Mouse (Mus musculus): Measurements from ENCODE around the gene Otulin. TPM values are rescaled to one million over a fixed set of nuclear protein-coding genes. Genes with fewer than 3 reads are reported as not detected.
A peak's percentile ranks its signal among the peaks of the same experiment; 100 is the strongest.

Otulin gene
- polyA plus RNA-seq, 1 experiment from 2014 or later, result 12.3 TPM

DNA sequence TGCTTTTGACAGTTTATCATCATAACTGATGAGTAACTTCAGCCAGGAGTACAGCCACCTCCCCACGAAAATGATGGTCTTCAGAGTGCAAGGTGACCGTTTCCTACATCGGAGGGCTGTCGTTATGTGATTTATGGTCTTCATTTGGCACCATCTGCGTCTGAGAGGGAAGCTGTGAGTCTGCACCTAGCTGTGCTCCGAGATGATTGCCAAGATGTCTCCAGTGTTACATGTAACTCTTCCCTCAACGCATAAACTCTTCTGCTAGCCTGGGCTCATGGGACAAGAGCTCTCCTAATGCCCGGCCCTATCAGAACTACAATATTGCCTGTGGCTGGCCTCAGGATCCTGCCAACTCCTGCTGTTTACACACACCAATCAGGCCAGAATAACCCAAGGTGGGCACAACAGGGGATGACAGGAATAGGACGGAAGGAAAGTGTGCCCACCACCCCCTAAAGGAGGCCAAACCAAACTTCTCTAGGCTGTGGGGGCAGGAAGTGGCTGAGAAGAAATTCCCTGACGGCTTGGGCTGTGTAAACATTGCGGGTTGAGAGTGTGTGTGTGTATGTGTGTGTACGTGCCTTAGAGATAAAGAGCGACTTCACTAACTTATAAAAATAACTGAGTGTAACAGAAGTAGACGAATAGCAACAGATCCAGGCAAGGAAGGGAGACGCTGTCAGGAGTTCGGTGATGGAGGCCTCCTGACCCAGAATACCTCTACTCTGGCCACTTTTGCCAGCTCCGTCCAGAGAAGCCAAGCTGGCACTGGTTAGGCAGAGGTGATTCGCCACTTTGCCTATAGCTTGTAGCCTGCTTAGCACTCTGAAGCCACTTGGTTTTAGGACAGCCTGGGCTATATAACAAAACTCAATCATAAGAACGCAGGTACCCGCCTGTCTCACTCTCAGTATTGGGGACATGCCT lies 126.4 kb downstream of the Otulin start:
- peaks cover 5% of the 10 kb centered on the region for H3K4me1 ChIP-seq (ENCODE audit: control insufficient read depth, insufficient read depth, low read depth, low read length)
- H3K27ac ChIP-seq (ENCODE audit: low read depth, low read length), result no peak overlapping the region; the same call in 1 of the 2 replicates
- 78% methylated on average over 20 of the region's 20 CpGs for WGBS
- H3K4me2 ChIP-seq (ENCODE audit: low read length), result no peak overlapping the region
- peak; percentile 31; the same call in 1 of the 2 replicates for ATAC-seq
- no peaks in the 10 kb centered on the region for H3K36me3 ChIP-seq (ENCODE audit: control insufficient read depth, insufficient read depth, low read length)
- H3K9ac ChIP-seq (ENCODE audit: low read depth, low read length), result no peak overlapping the region
- no peak overlapping the region for H3K4me3 ChIP-seq (ENCODE audit: low read length)
- H3K9me3 ChIP-seq (ENCODE audit: control insufficient read depth, low read length), result no peaks in the 10 kb centered on the region
- H3K27me3 ChIP-seq (replicated peaks; ENCODE audit: control insufficient read depth, insufficient read depth, low read length), result no peaks in the 10 kb centered on the region

DNA sequence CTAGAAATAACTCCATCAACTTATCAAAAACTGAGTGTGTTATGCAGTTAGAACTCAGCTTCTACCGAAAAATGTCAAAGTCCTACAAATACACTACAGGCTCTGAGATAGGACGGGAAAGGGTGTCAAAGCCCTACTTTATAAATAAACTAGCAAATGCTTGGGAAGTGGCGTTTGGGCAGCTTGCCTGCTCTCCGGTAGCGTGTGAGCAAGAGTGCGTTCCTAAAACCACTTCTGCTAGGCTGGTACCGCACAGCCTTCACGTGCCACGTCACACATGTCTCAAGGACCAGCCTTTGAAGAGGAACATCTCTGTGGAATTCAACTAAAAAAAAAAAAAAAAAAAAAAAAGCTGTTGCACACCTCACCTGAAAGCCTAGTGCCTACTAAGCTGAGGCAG lies 127.3 kb downstream of the Otulin start:
- no peaks in the 10 kb centered on the region for H3K9me3 ChIP-seq (ENCODE audit: control insufficient read depth, low read length)
- peaks cover 5% of the 10 kb centered on the region for H3K4me1 ChIP-seq (ENCODE audit: control insufficient read depth, insufficient read depth, low read depth, low read length)
- no peak for ATAC-seq
- no peak overlapping the region for H3K4me3 ChIP-seq (ENCODE audit: low read length)
- no peak overlapping the region for H3K4me2 ChIP-seq (ENCODE audit: low read length)
- no peaks in the 10 kb centered on the region for H3K27me3 ChIP-seq (replicated peaks; ENCODE audit: control insufficient read depth, insufficient read depth, low read length)
- H3K9ac ChIP-seq (ENCODE audit: low read depth, low read length), result no peak overlapping the region
- no peaks in the 10 kb centered on the region for H3K36me3 ChIP-seq (ENCODE audit: control insufficient read depth, insufficient read depth, low read length)
- no peak overlapping the region; the same call in 1 of the 2 replicates for H3K27ac ChIP-seq (ENCODE audit: low read depth, low read length)
- WGBS, result 81% methylated on average over 9 of the region's 9 CpGs

DNA sequence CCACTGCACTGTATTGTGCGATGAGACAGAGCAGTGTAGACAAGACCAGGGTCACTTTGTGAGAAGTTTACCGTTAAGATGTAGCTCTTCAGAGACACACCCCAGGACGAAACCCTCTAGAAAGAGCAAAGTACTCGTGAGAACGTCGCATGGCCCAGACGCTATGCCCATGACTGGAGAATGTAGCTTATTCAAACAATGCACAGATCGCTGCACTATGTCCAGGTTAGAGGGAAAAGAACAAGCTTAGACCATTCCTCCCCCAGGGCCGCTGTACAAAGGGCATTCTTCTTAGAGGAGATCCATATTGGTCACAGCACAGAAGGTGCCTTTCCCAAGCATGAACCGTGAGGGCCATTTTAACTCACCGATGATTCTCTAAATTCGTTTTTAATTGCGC lies 128.2 kb downstream of the Otulin start:
- Histone ChIP-seq H3K27me3 (replicated peaks; ENCODE audit: control insufficient read depth, insufficient read depth, low read length) (no peaks in the 10 kb centered on the region), H3K9ac (ENCODE audit: low read depth, low read length) (no peak overlapping the region), H3K9me3 (ENCODE audit: control insufficient read depth, low read length) (no peaks in the 10 kb centered on the region), H3K36me3 (ENCODE audit: control insufficient read depth, insufficient read depth, low read length) (no peaks in the 10 kb centered on the region), H3K4me3 (ENCODE audit: low read length) (no peak overlapping the region), H3K27ac (ENCODE audit: low read depth, low read length) (no peak overlapping the region), H3K4me1 (ENCODE audit: control insufficient read depth, insufficient read depth, low read depth, low read length) (peaks cover 5% of the 10 kb centered on the region), H3K4me2 (ENCODE audit: low read length) (no peak overlapping the region)
- WGBS, result 82% methylated on average over 13 of the region's 13 CpGs
- ATAC-seq, result no peak

DNA sequence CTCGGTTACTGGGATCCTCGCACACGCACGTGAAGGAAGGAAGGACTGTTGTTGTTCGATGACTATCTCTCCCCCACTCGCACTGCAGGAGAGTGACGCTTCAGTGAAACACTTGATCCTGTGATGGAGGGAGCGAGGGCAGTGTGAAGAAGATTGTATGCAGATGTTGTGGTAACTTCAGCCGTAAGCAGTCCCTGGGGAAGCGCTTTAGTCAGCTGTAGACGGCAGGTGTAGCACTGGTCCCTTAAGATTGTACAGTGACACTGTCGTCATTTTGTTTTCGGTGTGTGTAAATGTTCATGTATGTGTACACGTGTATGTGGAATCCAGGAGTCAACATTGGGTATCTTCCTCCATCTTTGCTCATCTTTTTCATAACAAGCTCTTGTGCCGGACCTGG lies 130.1 kb downstream of the Otulin start:
- no peak for ATAC-seq
- WGBS, result 81% methylated on average over 15 of the region's 15 CpGs

DNA sequence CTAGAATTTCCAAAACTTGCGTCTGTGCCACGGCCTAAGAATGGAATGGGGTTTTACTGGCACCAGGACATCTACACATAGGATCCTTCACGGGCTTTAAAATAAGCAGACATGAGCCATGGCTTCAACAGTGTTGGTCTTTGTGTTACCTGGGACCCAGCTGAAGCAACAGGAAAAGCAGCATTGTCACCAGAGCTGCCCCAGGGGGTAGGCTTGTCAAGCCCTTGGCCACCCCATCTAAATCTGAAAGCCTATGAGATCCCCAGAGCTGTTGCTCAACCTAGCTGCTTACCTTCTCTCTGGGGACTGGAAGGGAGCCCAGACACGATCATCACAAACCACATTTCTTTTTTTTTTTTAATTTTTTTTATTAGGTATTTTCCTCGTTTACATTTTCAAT lies 132.4 kb downstream of the Otulin start:
- no peaks in the 10 kb centered on the region for H3K27me3 ChIP-seq (replicated peaks; ENCODE audit: control insufficient read depth, insufficient read depth, low read length)
- H3K4me2 ChIP-seq (ENCODE audit: low read length), result no peak overlapping the region
- peaks cover 12% of the 10 kb centered on the region for H3K4me1 ChIP-seq (ENCODE audit: control insufficient read depth, insufficient read depth, low read depth, low read length)
- H3K27ac ChIP-seq (ENCODE audit: low read depth, low read length), result no peak overlapping the region
- WGBS, result 83% methylated on average over 5 of the region's 5 CpGs
- H3K9me3 ChIP-seq (ENCODE audit: control insufficient read depth, low read length), result no peaks in the 10 kb centered on the region
- H3K4me3 ChIP-seq (ENCODE audit: low read length), result no peak overlapping the region
- ATAC-seq, result no peak
- no peaks in the 10 kb centered on the region for H3K36me3 ChIP-seq (ENCODE audit: control insufficient read depth, insufficient read depth, low read length)
- no peak overlapping the region for H3K9ac ChIP-seq (ENCODE audit: low read depth, low read length)

More for the DNA sequence above, 130.1 kb downstream of the Otulin start:
- no peak overlapping the region for H3K4me3 ChIP-seq (ENCODE audit: low read length)
- H3K4me2 ChIP-seq (ENCODE audit: low read length), result no peak overlapping the region
- H3K36me3 ChIP-seq (ENCODE audit: control insufficient read depth, insufficient read depth, low read length), result no peaks in the 10 kb centered on the region
- peaks cover 15% of the 10 kb centered on the region for H3K4me1 ChIP-seq (ENCODE audit: control insufficient read depth, insufficient read depth, low read depth, low read length)
- no peaks in the 10 kb centered on the region for H3K27me3 ChIP-seq (replicated peaks; ENCODE audit: control insufficient read depth, insufficient read depth, low read length)
- H3K9me3 ChIP-seq (ENCODE audit: control insufficient read depth, low read length), result no peaks in the 10 kb centered on the region
- no peak overlapping the region for H3K9ac ChIP-seq (ENCODE audit: low read depth, low read length)
- H3K27ac ChIP-seq (ENCODE audit: low read depth, low read length), result no peak overlapping the region

GRCm38 (mm10) chr15:27497300-27497997 lies 133.0 kb downstream of the Otulin start:
- Histone ChIP-seq H3K9ac (ENCODE audit: low read depth, low read length) (no peak overlapping the region), H3K27ac (ENCODE audit: low read depth, low read length) (no peak overlapping the region)
- WGBS, result 44% methylated on average over 7 of the region's 7 CpGs

GRCm38 (mm10) chr15:27496596-27497299 lies 133.7 kb downstream of the Otulin start:
- no peak overlapping the region for H3K4me3 ChIP-seq (ENCODE audit: low read length)
- H3K4me1 ChIP-seq (ENCODE audit: control insufficient read depth, insufficient read depth, low read depth, low read length), result peaks cover 12% of the 10 kb centered on the region
- no peak overlapping the region for H3K27ac ChIP-seq (ENCODE audit: low read depth, low read length)
- H3K36me3 ChIP-seq (ENCODE audit: control insufficient read depth, insufficient read depth, low read length), result no peaks in the 10 kb centered on the region
- ATAC-seq, result peak; percentile 29; the same call in 1 of the 2 replicates
- H3K27me3 ChIP-seq (replicated peaks; ENCODE audit: control insufficient read depth, insufficient read depth, low read length), result no peaks in the 10 kb centered on the region
- no peak overlapping the region for H3K4me2 ChIP-seq (ENCODE audit: low read length)
- 60% methylated on average over 11 of the region's 11 CpGs for WGBS
- H3K9ac ChIP-seq (ENCODE audit: low read depth, low read length), result no peak overlapping the region
- no peaks in the 10 kb centered on the region for H3K9me3 ChIP-seq (ENCODE audit: control insufficient read depth, low read length)

More at GRCm38 (mm10) chr15:27497300-27497997, 133.0 kb downstream of the Otulin start:
- Histone ChIP-seq H3K36me3 (ENCODE audit: control insufficient read depth, insufficient read depth, low read length) (no peaks in the 10 kb centered on the region), H3K4me3 (ENCODE audit: low read length) (no peak overlapping the region), H3K27me3 (replicated peaks; ENCODE audit: control insufficient read depth, insufficient read depth, low read length) (no peaks in the 10 kb centered on the region), H3K4me1 (ENCODE audit: control insufficient read depth, insufficient read depth, low read depth, low read length) (peaks cover 12% of the 10 kb centered on the region), H3K9me3 (ENCODE audit: control insufficient read depth, low read length) (no peaks in the 10 kb centered on the region), H3K4me2 (ENCODE audit: low read length) (no peak overlapping the region)
- ATAC-seq, result no peak

DNA sequence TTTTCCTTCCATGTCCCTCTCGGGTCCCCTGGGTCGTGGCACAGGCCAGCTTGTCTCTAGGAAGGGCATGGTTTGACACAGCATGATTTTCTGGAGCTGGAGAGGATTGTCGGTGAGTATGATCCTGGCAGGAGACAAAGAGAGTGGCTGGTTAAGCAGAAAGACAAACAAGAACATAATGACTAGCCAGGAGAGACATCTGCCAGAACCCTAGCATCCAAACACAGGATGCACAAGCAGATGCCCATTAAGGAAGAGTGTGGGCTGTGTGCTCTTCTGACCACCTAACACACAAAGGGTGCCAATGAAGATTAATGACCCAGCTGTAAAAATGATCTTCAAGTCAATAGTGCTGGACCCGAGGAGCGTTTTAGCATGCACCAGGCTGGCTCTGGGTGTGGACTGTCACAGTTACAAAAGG lies 134.5 kb downstream of the Otulin start:
- Histone ChIP-seq H3K9ac (ENCODE audit: low read depth, low read length) (no peak overlapping the region), H3K27ac (ENCODE audit: low read depth, low read length) (0 out of 2 replicates have a peak overlapping the region, but pooled peaks have one; percentile 4), H3K36me3 (ENCODE audit: control insufficient read depth, insufficient read depth, low read length) (no peaks in the 10 kb centered on the region), H3K4me3 (ENCODE audit: low read length) (no peak overlapping the region), H3K4me1 (ENCODE audit: control insufficient read depth, insufficient read depth, low read depth, low read length) (peaks cover 12% of the 10 kb centered on the region), H3K9me3 (ENCODE audit: control insufficient read depth, low read length) (no peaks in the 10 kb centered on the region), H3K4me2 (ENCODE audit: low read length) (no peak overlapping the region), H3K27me3 (replicated peaks; ENCODE audit: control insufficient read depth, insufficient read depth, low read length) (no peaks in the 10 kb centered on the region)
- peak; percentile 71 for ATAC-seq
- WGBS, result 15% methylated on average over 5 of the region's 5 CpGs
